Mouse (Mus musculus) 416B (cell line): ENCODE results near the gene Tnfaip2.
A peak's percentile ranks its signal among the peaks of the same experiment; 100 is the strongest.

Experiments
- DNase-seq: peaks from one replicate; pipeline ENCODE4 v3.0.0; 2011; ENCODE audit warnings: low read depth

The Tnfaip2 gene

GRCm38 (mm10) chr12:111442309-111443010, at the start of gene Tnfaip2:
TSS of gene Tnfaip2 (plus strand) at chr12:111442469.
- peak; percentile 92 for DNase-seq

- DNase-seq, result no peak
These were observed 48.3 kb upstream of the Tnfaip2 start for GRCm38 (mm10) chr12:111394008-111394407.

GRCm38 (mm10) chr12:111396997-111397396, 45.3 kb upstream of the Tnfaip2 start:
- DNase-seq, result no peak

- DNase-seq, result peak; percentile 84
These were observed 40.6 kb upstream of the Tnfaip2 start for GRCm38 (mm10) chr12:111401454-111402184.

GRCm38 (mm10) chr12:111404880-111405279, 37.4 kb upstream of the Tnfaip2 start:
- no peak for DNase-seq

- no peak for DNase-seq
These were observed 35.6 kb upstream of the Tnfaip2 start, which contains the start of gene Lbhd2 for GRCm38 (mm10) chr12:111406622-111407021. TSS of gene Lbhd2 (plus strand) at chr12:111406809.

- no peak for DNase-seq
These were observed 32.7 kb upstream of the Tnfaip2 start for GRCm38 (mm10) chr12:111409583-111409982.

- no peak for DNase-seq
These were observed 30.5 kb upstream of the Tnfaip2 start for GRCm38 (mm10) chr12:111411631-111412355.

GRCm38 (mm10) chr12:111412581-111413284, 29.5 kb upstream of the Tnfaip2 start:
- peak; percentile 62 for DNase-seq

- DNase-seq, result peak; percentile 93
These were observed 29.0 kb upstream of the Tnfaip2 start for GRCm38 (mm10) chr12:111413300-111413699.

- DNase-seq, result no peak
These were observed 25.1 kb upstream of the Tnfaip2 start, which contains the start of gene Exoc3l4 for GRCm38 (mm10) chr12:111416921-111417779. TSS of gene Exoc3l4 (plus strand) at chr12:111417017.

GRCm38 (mm10) chr12:111419918-111420317, 22.4 kb upstream of the Tnfaip2 start:
- no peak for DNase-seq

- DNase-seq, result peak; percentile 52
These were observed 21.1 kb upstream of the Tnfaip2 start for GRCm38 (mm10) chr12:111420946-111421709.

GRCm38 (mm10) chr12:111422852-111423251, 19.4 kb upstream of the Tnfaip2 start:
- DNase-seq, result no peak

- DNase-seq, result no peak
These were observed 18.6 kb upstream of the Tnfaip2 start for GRCm38 (mm10) chr12:111423570-111424129.

- DNase-seq, result no peak
These were observed 17.7 kb upstream of the Tnfaip2 start for GRCm38 (mm10) chr12:111424547-111424946.

GRCm38 (mm10) chr12:111425258-111425657, 17.0 kb upstream of the Tnfaip2 start:
- peak; percentile 88 for DNase-seq

GRCm38 (mm10) chr12:111425789-111426460, 16.3 kb upstream of the Tnfaip2 start:
- peak; percentile 86 for DNase-seq

GRCm38 (mm10) chr12:111427438-111428113, 14.7 kb upstream of the Tnfaip2 start:
- DNase-seq, result no peak
